In the genomic region with DNA sequence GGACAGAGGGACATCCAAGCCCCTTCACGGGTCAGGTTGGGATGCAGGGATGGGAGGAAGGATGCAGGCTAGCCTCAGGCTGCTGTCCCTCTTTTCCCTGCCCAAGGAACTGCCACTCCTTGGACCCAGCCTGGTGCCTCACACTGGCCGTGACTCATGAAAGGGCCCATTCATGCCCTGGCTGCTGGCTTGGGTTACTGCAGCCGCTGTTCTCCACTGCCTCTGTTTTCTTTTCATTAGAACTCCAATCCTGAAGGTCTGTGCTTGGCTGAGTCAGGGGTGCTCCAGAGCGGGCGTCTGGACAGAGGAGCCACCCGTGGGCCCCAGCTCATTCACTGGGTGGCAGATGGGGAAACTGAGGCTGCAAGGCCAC, we compare ENCODE assay signal across 9 mouse cellular contexts. TPM values are rescaled to one million over a fixed set of nuclear protein-coding genes. Genes with fewer than 3 reads are reported as not detected.
DNase-seq lines count a peak whose midpoint lies in the region; ATAC-seq and TF ChIP-seq lines count a peak whose summit lies in the region.
"Had no signal": no experiment of that assay in that cellular context is flagged by ENCODE, and none has a peak within 500 bp of the region (broad histone marks: within the 10 kb centered on the region; RNA-seq: fewer than 3 reads in every experiment).

No protein-coding gene starts in this region.

- peaks cover 17% of the 10 kb centered on the region for H3K27me3 ChIP-seq in liver, postnatal 0 days (ENCODE audit: insufficient read depth, low read length)
- H3K27me3 ChIP-seq in liver, embryonic 11.5 days (replicated peaks; ENCODE audit: control insufficient read depth, insufficient read depth, low read length), result peaks cover 31% of the 10 kb centered on the region
- H3K27me3 ChIP-seq in hindbrain, embryonic 12.5 days, result peaks cover 34% of the 10 kb centered on the region
- H3K27me3 ChIP-seq in neural tube, embryonic 14.5 days (ENCODE audit: control insufficient read depth, insufficient read depth, low read length), result peaks cover 10% of the 10 kb centered on the region

- 0 out of 2 replicates have a peak, but pooled peaks have one; percentile 1 for TF ChIP-seq CTCF in liver, postnatal 0 days (IDR thresholded peaks at IDR 0.05; ENCODE audit: low read depth)

- H3K36me3 ChIP-seq in liver, postnatal 0 days (replicated peaks; ENCODE audit: insufficient read depth, low read length), result no peaks in the 10 kb centered on the region
- H3K36me3 ChIP-seq in liver, embryonic 11.5 days (ENCODE audit: control insufficient read depth, insufficient read depth, low read length), result no peaks in the 10 kb centered on the region
- no peaks in the 10 kb centered on the region for H3K36me3 ChIP-seq in hindbrain, embryonic 12.5 days
- no peaks in the 10 kb centered on the region for H3K36me3 ChIP-seq in neural tube, embryonic 14.5 days (ENCODE audit: control insufficient read depth, insufficient read depth, low read length)
- H3K36me3 ChIP-seq: midbrain, embryonic 12.5 days had no signal

- no peaks in the 10 kb centered on the region for H3K4me1 ChIP-seq in liver, postnatal 0 days (ENCODE audit: insufficient read depth)
- no peaks in the 10 kb centered on the region for H3K4me1 ChIP-seq in liver, embryonic 11.5 days (replicated peaks; ENCODE audit: control insufficient read depth, insufficient read depth, low read length)
- H3K4me1 ChIP-seq in hindbrain, embryonic 12.5 days, result peaks cover 14% of the 10 kb centered on the region
- no peaks in the 10 kb centered on the region for H3K4me1 ChIP-seq in neural tube, embryonic 14.5 days (ENCODE audit: control insufficient read depth, insufficient read depth, low read length)

- no peak overlapping the region for H3K4me2 ChIP-seq in liver, postnatal 0 days (ENCODE audit: low read depth, low read length)
- no peak overlapping the region for H3K4me2 ChIP-seq in liver, embryonic 11.5 days
- H3K4me2 ChIP-seq in hindbrain, embryonic 12.5 days (replicated peaks), result no peak overlapping the region
- H3K4me2 ChIP-seq in neural tube, embryonic 14.5 days (ENCODE audit: low read depth, low read length), result no peak overlapping the region
- H3K4me2 ChIP-seq: midbrain, embryonic 12.5 days had no signal

- DNase-seq in adrenal gland, postnatal 25 days, result peak; percentile 27
- DNase-seq in adrenal gland, postnatal 10 days, result no peak
- no peak for DNase-seq in liver, postnatal 0 days
- DNase-seq in liver, embryonic 11.5 days (ENCODE audit: low spot score), result no peak
- DNase-seq in spleen, postnatal 10 days (ENCODE audit: low spot score in 2 of 2), result no peak
- no peak for DNase-seq in lung, postnatal 4 days

- H3K9ac ChIP-seq in liver, postnatal 0 days (replicated peaks), result no peak overlapping the region
- no peak overlapping the region for H3K9ac ChIP-seq in liver, embryonic 11.5 days (ENCODE audit: low read depth, low read length)
- H3K9ac ChIP-seq in hindbrain, embryonic 12.5 days, result no peak overlapping the region
- no peak overlapping the region for H3K9ac ChIP-seq in neural tube, embryonic 14.5 days (replicated peaks; ENCODE audit: low read depth, low read length)
- H3K9ac ChIP-seq: midbrain, embryonic 12.5 days had no signal

- 64% methylated on average over 6 of the region's 6 CpGs for WGBS in liver, postnatal 0 days (ENCODE audit: insufficient replicate concordance)
- 77% methylated on average over 6 of the region's 6 CpGs for WGBS in liver, embryonic 11.5 days
- WGBS in hindbrain, embryonic 12.5 days, result 36% methylated on average over 6 of the region's 6 CpGs
- WGBS in neural tube, embryonic 14.5 days, result 67% methylated on average over 6 of the region's 6 CpGs

- no peak overlapping the region for H3K4me3 ChIP-seq in liver, postnatal 0 days (ENCODE audit: low read depth, low read length)
- no peak overlapping the region for H3K4me3 ChIP-seq in liver, embryonic 11.5 days (ENCODE audit: low read depth, low read length)
- H3K4me3 ChIP-seq in hindbrain, embryonic 12.5 days, result no peak overlapping the region
- no peak overlapping the region for H3K4me3 ChIP-seq in neural tube, embryonic 14.5 days (ENCODE audit: low read depth, low read length)
- H3K4me3 ChIP-seq: midbrain, embryonic 12.5 days had no signal

- no peak for ATAC-seq in liver, postnatal 0 days
- ATAC-seq in liver, embryonic 11.5 days (replicated peaks; ENCODE audit: low FRiP score), result no peak
- ATAC-seq in hindbrain, embryonic 12.5 days (ENCODE audit: low FRiP score), result no peak; the same call in 1 of the 2 replicates
- peak; percentile 60; the same call in 1 of the 2 replicates for ATAC-seq in neural tube, embryonic 14.5 days (ENCODE audit: low read depth)

- TF ChIP-seq EP300 in liver, postnatal 0 days (IDR thresholded peaks at IDR 0.05; ENCODE audit: low read depth), result no peak

- no peak overlapping the region for H3K27ac ChIP-seq in liver, postnatal 0 days (ENCODE audit: low read depth)
- H3K27ac ChIP-seq in liver, embryonic 11.5 days (ENCODE audit: low read depth, low read length), result no peak overlapping the region
- H3K27ac ChIP-seq in hindbrain, embryonic 12.5 days, result peak overlapping the region; percentile 68
- H3K27ac ChIP-seq in neural tube, embryonic 14.5 days (ENCODE audit: low read depth, low read length), result no peak overlapping the region
- H3K27ac ChIP-seq: midbrain, embryonic 12.5 days had no signal

- no peaks in the 10 kb centered on the region for H3K9me3 ChIP-seq in liver, postnatal 0 days (ENCODE audit: low read length)
- no peaks in the 10 kb centered on the region for H3K9me3 ChIP-seq in liver, embryonic 11.5 days (ENCODE audit: control insufficient read depth, low read length)
- H3K9me3 ChIP-seq in hindbrain, embryonic 12.5 days (replicated peaks), result no peaks in the 10 kb centered on the region
- H3K9me3 ChIP-seq in neural tube, embryonic 14.5 days (ENCODE audit: control insufficient read depth, low read length), result no peaks in the 10 kb centered on the region
- H3K9me3 ChIP-seq: midbrain, embryonic 12.5 days had no signal

RNA-seq across cellular contexts. Expression of a gene that starts 57.3 kb away (rescaled TPM):
- total RNA-seq in adrenal gland, postnatal 25 days (2021), result 17.8 and 22.4 TPM in 2 replicates
- total RNA-seq in adrenal gland, postnatal 10 days (2021), result 10 to 100 TPM; 27.2 to 29.0 TPM
- 5.7 and 6.9 TPM in 2 replicates for polyA plus RNA-seq in liver, postnatal 0 days (2015; fragmentation: Nextera tagmentation; extraction: Ambion mirVana)
- polyA plus RNA-seq in liver, embryonic 11.5 days (2014; fragmentation: Nextera tagmentation; extraction: Ambion mirVana), result 22.7 and 26.5 TPM in 2 replicates
- 2.5 and 3.3 TPM in 2 replicates for polyA plus RNA-seq in hindbrain, embryonic 12.5 days (2016; fragmentation: Nextera tagmentation; extraction: Ambion mirVana)
- 1.2 and 1.4 TPM in 2 replicates for polyA plus RNA-seq in neural tube, embryonic 14.5 days (2014; fragmentation: Nextera tagmentation; extraction: Ambion mirVana)
